Mouse (Mus musculus) embryo, embryonic 10.5 days (tissue): Measurements from ENCODE around the gene Rps6kb2.

Experiments
- DNase-seq: peaks from one replicate; pipeline ENCODE4 v3.0.0-alpha.2; 2015; ENCODE audit warnings: low spot score

Gene Rps6kb2

GRCm38 (mm10) chr19:4189051-4189620 is 26.0 kb upstream of the Rps6kb2 start:
- no peak for DNase-seq

GRCm38 (mm10) chr19:4187303-4187702 is 24.1 kb upstream of the Rps6kb2 start:
- no peak for DNase-seq

- DNase-seq, result no peak
These were observed 22.1 kb upstream of the Rps6kb2 start for GRCm38 (mm10) chr19:4184976-4185975.

- no peak for DNase-seq
These were observed 20.5 kb upstream of the Rps6kb2 start for GRCm38 (mm10) chr19:4183689-4184088.

GRCm38 (mm10) chr19:4181892-4182291 is 18.7 kb upstream of the Rps6kb2 start:
- DNase-seq, result peak; percentile 60

GRCm38 (mm10) chr19:4180411-4180810 is 17.3 kb upstream of the Rps6kb2 start:
- DNase-seq, result no peak

GRCm38 (mm10) chr19:4175368-4175947 is 12.3 kb upstream of the Rps6kb2 start, which contains the start of gene Carns1:
TSS of gene Carns1 (minus strand) at chr19:4175479.
- peak; percentile 33 for DNase-seq

- no peak for DNase-seq
These were observed 9.8 kb upstream of the Rps6kb2 start for GRCm38 (mm10) chr19:4172925-4173324.

GRCm38 (mm10) chr19:4171393-4172290 is 8.5 kb upstream of the Rps6kb2 start:
- no peak for DNase-seq

- no peak for DNase-seq
These were observed 7.7 kb upstream of the Rps6kb2 start for GRCm38 (mm10) chr19:4170723-4171392.

GRCm38 (mm10) chr19:4169810-4170209 is 6.7 kb upstream of the Rps6kb2 start:
- no peak for DNase-seq

GRCm38 (mm10) chr19:4169378-4169784 is 6.2 kb upstream of the Rps6kb2 start:
- DNase-seq, result peak; percentile 99

GRCm38 (mm10) chr19:4166678-4167476 is 3.7 kb upstream of the Rps6kb2 start:
- DNase-seq, result no peak

- no peak for DNase-seq
These were observed 1.6 kb upstream of the Rps6kb2 start for GRCm38 (mm10) chr19:4164721-4165120.

GRCm38 (mm10) chr19:4164100-4164499 is 946 bp upstream of the Rps6kb2 start:
- DNase-seq, result no peak

GRCm38 (mm10) chr19:4163543-4163887 is 361 bp upstream of the Rps6kb2 start:
- no peak for DNase-seq

GRCm38 (mm10) chr19:4159049-4159448 is 4.1 kb downstream of the Rps6kb2 start:
- no peak for DNase-seq

- DNase-seq, result no peak
These were observed 6.4 kb downstream of the Rps6kb2 start for GRCm38 (mm10) chr19:4156771-4157170.

GRCm38 (mm10) chr19:4156073-4156579 is 7.0 kb downstream of the Rps6kb2 start:
- DNase-seq, result no peak
